Mouse (Mus musculus) B cell, adult 2 months (primary cell): ENCODE results near the gene Frmpd2.
A peak's percentile ranks its signal among the peaks of the same experiment; 100 is the strongest.
"Not testable (repeated sequence)": the region's sequence is repeated elsewhere in the genome, so short reads cannot be mapped to it uniquely, and the experiment has no call there.

Experiments
- DNase-seq, 2 experiments: peaks; one replicate each; pipeline ENCODE4 v3.0.0; 2022

The Frmpd2 gene

DNA sequence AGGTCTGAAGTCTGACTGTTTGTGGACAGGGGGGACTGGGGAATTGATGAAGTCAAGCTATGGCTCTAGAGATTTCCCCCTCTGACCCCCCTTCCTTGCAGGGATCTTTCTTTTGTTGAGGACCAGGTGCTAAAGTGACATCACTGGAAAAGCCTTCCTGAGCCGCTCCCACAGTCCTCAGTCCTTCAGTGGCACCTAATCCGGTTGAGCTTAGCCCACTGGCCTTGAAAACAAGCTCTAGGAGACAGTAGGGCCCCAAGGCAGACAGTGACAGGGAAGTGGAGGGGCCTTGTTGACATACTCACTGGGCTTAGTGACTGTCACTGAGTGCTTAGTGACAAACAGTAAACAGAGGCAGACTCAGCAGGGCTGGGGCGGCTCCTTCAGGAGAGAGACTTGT lies at the start of gene Frmpd2:
Gene Frmpd2 (plus strand): TSS at position 366 of the 400 bp plus-strand sequence.
- DNase-seq: no peak

DNA sequence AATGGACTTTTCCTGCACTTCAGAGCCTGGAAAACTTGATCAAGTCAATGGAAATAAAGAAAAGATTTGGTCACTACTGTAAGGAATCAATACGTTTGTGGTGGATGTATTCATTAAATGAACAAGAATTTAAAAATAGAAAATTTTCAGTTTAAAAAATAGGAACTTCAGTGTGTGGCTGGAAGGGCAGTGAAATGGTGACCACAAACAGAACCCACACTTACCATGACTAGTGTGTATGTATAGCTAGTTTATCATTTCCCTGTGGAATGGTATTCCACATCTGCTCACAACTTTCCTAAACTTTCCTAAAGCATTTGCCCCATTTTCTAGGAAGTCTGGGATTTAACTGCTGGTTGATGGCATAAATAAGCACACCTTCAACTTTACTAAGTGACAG lies 48.5 kb upstream of the Frmpd2 start:
- no peak for DNase-seq

DNA sequence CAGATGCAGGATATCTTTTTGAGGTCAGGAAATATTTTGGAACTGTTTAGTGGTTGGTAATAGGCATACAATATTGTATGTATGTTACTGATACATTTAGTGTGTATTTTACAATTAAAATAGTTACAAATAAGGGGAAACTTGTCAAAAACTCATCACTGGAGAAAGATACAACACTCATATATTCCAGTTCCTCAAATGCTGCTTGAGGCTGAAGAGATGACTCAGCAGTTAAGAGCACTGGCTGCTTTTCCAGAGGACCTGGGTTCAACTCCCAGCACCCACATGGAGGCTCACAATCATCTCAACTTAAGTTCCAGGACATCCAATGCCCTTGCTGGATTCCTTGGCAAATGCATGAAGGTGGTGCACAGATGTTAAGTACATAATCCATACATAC lies 47.4 kb upstream of the Frmpd2 start:
- no peak for DNase-seq

DNA sequence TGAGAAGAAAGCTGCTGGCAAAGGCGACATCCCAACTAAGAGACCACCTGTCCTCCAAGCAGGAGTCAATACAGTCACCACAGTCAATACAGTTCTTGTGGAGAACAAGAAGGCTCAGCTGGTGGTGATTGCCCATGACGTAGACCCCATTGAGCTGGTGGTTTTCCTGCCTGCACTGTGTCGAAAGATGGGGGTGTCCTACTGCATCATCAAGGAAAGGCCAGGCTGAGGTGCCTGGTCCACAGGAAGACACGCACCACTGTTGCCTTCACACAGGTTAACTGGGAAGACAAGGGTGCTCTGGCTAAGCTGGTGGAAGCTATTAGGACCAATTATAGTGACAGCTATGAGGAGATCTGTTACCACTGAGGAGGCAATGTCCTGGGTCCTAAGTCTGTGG lies 39.0 kb upstream of the Frmpd2 start:
- DNase-seq: not testable (repeated sequence)

DNA sequence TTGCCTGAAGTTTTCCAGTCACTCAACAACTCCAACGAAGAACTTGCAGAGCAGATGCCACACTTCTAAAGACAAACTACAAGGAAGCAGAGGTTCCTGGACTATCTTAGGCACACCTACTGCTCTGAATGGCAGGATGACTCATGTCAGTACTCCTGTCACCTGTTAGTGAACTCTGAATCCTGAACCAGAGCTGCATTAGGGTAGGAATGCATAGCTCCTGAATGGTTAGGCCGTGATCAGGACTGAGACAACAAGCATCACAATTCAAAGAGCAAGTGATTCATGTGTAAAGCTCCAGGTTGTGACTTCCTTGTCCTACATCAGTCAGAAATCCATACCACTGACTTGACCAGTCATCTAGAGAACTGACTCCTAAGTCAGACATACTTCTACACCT lies 27.7 kb upstream of the Frmpd2 start:
- no peak for DNase-seq

DNA sequence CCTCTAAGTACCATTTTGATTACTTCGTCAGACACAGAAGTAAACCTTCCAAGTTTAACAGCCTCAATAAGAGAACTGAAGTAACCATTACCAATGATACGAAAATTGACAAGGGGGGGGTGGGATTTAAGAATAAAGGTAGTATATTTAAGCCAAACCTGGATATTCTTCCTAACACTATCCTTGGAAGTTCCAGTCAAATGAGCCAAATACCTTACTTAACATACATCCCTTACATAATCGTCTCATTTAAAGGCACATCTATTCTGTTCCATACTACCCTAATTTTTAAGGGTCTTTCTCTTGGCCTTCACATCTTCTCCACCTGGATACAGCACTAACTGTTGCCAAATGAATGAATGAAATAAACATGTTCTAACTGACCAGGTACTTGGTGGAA lies 25.5 kb upstream of the Frmpd2 start:
- DNase-seq: no peak

DNA sequence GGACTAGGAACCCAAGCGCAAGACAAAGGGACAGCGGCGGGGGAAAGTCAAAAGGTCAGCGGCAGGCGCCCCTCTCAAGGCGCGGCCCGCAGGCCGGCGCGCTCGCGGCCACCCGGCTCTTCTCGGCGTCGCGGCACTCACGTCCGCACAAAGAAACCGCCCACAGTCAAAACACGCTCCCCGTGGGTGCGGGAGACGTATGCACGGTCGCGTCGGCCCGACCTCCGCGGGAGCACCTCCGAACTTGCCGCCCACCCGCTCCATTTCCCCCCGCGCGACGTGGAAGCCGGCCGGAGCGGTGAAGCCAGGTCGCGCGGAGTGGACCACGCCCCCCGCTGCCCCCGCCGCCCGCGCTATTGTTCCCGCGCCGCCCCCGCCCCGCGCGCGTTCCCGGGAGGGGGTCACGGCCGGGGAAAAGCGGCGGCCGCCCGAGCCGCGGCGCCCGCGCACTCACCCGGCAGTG lies 24.9 kb upstream of the Frmpd2 start:
- DNase-seq: no peak

DNA sequence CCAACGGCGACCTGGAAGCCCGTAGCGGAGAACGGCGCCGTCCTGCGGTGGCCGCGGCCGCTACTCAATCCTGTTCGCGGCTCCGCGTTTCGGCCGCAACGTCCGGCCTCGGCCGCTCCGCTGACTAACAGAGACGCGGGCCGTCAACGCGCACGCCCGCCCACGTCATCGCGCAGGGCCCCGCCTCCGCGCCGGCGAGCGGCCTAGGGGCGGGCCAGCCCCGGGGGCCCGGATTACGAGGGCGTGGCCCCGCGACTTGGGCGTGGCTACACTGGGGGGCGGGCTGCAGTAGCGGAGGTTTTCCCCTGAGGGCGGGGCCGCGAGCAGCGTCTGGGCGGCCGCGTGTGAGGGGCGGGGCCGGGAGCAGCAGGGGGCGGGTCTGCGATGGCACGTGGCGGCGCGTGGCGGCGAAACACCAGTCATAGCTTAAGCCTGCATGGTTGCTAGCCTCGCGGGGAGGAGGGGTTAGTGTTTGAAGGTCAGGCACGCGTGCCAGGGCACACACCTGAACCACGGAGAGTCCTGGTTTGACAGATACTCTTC lies 24.4 kb upstream of the Frmpd2 start, which contains the start of gene Mapk8:
Gene Mapk8 (minus strand): TSS at position 132 of the 543 bp plus-strand sequence.
- peak; percentile 100 for DNase-seq

DNA sequence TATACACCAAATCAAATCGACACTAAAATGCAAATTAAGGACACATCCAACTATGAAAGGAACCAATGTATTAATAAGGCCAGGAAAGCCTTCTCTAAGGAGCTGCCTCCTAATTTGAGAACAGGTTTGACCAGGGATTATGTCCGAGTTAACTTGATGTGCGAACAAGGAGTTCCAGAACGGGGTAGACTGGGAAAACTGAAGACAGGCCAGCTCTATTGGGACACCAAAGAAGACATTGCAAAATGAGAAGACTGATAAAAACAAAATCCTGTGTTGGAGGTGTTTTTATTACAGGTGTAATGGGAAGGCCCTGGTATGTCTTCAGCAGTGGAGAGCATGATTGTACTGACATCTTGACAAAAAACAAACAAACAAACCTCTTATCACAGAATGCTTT lies 23.2 kb upstream of the Frmpd2 start:
- DNase-seq: no peak

DNA sequence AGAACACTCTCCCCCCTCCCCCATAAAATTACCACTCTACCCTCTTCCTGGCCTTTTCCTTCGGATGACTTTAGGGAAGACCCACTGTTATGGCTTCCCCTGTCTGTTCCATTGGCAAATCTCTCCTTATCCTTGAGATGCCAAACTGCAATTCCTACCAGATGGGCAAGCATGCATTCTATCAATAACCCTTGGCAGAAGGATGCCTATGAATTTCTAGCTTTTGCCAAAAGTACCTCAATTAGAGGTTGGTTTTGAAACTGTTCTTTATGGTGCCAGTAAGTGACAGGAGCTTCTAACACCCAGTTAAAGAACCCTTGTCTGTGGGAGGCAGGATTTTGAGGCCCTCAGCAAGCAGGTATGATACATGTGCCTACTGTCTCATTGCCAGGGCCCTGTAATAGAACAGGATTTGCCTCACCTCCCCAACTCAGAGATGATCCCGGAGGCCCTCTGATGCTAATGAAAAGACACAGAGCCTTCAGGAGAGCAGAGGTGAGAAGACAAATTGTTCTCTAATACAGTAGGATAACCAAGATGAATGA lies 22.1 kb upstream of the Frmpd2 start:
- no peak for DNase-seq

DNA sequence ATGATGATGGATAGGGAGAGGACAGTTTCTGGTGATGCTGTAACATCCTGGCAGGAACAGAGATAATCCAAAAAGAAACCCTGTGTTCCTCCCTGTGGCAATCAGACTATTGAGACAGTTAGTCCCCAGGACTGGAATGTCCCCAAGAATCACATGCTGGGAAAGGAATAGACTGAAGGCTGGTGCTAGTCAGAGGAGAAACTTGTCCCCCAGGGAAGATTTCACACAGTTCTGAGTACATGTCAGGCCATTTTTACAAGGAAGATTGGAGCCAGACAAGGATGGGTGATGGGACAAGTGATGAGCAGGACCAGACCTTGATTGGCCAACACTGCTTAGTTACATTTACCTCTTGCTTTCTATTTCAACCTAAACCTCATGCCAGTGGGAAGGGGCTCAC lies 21.2 kb upstream of the Frmpd2 start:
- DNase-seq: no peak

DNA sequence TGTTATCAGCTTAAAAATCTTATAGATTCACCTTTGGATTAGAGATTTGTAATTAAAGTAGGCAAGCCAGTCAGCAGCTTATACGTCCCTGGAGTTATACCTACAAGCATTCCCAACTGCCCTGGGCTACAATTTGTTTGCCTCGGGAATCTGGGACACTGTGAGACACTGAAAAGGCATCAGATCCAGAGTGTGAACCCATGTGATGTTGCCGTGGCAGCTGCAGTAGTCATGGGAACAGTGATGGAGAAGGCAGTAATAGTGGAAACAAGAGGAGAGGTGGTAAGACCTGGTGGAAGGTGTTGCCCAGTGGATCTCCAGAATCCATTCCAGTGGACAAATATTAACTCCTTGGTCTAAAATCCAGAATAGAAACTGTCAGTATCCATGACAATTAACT lies 7.8 kb upstream of the Frmpd2 start:
- no peak for DNase-seq

DNA sequence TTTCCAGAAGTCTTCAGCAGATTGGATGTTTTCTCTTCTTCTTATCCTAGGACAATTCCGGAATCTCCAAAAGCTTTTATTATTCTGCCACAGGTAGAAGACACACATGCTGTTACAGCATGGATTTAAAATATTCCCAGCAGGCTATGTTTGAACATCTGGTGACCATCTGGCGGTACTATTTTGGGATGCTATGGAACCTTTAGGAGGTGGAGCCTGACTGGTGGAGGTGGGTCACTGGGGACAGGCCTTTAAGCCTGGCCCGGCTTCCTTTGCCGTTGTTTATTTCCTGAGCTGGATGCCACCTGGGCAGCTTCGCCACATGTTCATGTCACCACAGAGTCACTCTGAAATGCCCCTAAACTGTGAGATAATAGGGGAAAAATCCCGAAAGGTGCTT lies 3.7 kb upstream of the Frmpd2 start:
- no peak for DNase-seq

DNA sequence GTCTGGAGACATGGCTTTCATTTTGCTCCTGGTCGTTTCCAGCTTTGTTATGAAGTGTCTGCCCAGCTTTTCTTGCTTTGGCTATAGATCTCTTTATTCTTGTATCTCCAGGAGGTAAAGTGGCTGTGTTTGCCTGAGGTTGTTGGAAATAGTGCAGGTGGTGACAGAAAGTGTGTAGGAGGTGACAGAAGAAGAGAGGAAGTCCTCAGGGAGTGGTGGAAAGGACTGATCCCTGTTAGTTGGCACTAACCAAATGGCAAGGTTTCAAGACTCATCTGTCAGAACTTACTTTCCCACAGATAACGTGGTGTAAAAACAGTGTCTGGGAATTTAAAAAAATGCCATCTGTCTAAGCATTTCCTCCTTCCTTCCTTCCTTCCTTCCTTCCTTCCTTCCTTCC lies 3.0 kb downstream of the Frmpd2 start:
- no peak for DNase-seq

DNA sequence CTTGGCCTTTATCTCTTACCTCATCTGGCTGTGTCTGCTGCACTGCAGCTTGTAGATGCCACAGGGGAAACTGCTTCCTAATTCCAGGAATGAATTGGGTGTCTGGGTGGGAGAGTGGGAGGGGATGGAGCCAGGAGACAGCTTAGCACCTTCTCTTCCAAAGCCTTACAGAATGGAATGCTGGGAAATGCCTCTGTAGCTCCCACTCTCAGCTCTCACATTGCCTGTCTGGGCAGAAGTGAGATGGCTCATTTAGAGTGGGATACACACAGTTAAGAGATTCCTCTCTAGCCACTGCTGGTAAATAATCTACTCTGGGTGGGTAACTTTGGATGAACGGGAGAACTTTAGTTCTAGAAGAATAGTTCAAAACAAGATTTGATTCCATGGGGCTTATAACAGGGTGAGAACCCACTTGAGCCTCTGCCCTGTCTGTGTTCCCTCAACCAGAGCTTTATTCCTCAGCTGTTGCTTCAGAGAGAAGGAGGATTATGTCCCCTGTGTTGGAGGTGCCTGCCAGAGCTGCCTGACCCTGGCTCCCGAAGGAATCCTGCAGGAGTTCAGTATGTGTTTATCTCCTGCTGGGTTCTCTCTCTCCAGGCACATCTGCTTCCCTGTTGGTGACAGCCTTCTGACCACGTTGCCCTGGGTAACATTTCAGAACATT lies 4.7 kb downstream of the Frmpd2 start:
- DNase-seq: no peak

DNA sequence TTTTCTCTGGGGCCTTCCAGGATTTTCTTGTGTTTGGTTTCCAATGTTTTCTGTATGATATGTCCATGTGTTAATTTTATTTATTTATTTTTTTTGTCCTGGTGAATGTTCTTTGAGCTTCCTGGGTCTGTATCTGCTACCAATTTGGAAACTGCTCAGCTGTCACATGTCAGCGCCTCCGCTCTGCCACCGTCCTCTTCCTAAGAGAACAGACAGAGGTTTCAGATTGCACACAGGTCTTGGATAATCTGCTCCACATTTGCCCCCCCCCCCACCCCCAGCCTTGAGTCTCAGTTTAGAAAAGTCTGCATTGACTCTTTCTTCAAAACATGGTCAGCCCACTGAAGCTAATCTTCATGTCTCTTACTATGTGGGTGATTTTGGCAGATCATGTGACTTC lies 10.5 kb downstream of the Frmpd2 start:
- DNase-seq: no peak

DNA sequence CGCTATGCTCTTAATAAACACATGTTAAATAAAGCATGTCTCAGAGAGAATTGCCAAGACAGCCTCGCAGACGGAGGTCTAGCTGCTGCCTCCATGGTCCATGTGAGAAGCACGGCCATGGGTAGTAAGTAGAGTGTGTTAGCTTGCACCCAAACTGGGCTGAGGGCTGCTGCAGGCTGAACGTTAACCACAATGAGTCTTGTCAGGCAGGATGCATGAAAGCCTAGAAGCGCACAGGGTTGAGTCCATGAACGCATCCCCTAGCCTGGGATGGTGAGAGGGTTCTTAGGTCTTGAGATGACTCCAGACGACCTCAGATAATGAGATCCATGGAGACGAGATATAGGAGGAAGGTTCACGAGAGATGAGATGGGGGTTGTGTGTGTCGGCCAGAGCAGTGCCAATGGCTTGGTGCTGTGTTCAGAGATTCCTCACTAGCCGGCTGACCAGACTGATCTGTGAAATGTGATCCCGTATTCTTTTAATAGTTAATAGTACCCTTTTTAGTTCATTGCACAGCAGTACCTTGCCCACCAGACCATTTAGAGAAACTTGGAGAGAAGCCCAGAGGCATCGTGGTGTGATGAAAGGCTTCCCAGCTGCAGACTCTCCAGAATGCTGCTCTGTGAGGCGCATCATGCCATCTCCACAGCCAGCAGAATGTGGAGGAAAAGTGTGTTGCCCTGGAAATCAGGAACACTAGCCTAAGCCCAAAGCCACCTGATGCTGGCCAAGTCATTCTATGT lies 16.5 kb downstream of the Frmpd2 start:
- no peak for DNase-seq

DNA sequence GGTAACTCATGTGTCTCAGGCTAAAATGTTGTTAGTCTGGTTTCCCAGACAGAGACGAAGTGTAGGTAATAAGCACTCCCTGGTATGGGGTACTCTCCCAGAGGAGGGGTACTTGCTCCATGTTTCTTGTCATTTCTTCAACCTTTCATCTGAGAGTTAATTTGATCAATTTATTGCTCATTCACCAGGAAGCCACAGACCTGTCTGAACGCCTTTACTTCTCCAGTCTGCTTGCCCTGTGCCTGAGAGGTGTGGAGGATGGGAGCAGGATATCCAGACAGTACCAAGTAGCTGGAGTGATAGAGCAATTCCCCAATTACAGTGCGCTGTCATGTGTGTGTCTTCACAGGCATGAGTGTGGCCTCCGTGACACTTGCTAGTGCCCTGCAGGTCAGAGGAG lies 23.7 kb downstream of the Frmpd2 start:
- DNase-seq: no peak

DNA sequence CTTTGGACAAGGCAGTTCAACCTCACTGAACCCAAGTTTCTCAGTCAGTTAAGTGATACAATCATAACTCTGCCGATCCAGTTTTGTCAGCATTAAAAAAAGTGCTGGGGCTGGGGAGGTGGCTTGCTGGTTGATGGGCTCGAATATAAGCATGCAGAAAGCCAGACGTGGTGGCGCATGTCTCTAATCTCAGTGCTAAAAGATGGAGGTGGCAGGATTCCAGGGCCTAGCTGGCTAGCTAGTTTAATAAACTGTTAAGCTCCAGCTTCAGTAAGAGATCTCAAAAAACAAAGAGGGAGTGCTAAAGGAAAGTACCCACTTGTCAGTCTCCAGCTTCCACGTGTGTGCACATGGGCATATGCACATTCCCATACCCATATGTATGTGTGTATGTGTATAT lies 25.9 kb downstream of the Frmpd2 start:
- DNase-seq: no peak

DNA sequence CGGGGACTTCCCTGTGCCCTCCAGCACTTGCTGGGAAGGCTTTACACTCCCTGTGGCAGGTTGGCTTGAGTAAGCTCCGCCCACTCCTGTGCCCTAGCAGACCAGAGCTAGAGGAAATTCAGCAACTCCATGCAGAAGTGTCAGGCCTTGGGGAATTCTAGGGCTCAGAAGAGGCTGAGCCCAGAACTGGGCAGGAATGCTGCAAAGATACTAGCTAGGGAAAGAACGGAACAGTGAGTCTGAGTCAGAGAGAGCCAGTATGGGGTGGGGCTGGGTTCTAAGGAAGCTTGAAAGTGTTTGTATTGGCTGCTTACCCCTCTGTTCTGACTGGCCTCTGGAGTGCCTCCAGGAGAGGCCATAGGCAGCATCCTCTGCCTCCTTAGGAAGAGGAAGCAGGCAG lies 27.4 kb downstream of the Frmpd2 start:
- DNase-seq: no peak

DNA sequence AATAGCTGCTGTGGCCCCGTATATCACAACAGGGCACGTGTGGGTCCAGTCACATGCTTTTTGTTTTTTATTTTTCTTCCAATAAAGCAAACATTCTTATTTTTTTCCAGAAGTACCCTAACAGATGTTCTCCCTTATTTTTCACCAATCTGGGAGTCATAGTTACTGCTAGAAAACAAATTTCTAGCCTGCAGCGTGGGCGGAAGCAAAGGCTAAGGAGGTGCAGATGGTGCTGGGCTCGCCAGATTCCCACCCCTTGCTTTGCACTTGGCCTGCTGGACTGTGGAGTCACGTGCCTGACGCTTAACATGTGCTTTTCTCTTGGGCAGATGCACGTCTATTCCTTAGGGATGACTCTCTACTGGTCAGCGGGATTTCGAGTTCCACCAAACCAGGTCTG lies 29.1 kb downstream of the Frmpd2 start:
- no peak for DNase-seq

DNA sequence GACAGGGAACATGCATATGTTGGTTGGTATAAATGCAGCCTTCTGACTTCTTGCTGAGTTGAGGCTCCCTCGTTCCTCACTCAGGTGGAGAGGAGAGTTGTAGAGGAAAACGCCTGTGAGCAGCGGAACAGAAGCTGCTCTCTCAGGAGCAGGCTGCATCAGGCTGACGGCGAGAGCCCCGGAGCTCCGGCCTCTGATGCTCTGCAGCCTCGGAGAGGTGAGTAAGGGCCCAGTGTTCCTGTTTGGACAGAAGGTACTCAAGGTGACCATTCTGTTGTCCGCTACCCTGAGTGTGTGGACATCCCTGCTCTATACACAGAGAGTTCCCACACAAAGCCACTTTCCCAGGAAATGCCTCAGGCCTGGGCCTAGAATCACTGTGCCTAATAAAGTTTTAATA lies 31.8 kb downstream of the Frmpd2 start:
- no peak for DNase-seq

DNA sequence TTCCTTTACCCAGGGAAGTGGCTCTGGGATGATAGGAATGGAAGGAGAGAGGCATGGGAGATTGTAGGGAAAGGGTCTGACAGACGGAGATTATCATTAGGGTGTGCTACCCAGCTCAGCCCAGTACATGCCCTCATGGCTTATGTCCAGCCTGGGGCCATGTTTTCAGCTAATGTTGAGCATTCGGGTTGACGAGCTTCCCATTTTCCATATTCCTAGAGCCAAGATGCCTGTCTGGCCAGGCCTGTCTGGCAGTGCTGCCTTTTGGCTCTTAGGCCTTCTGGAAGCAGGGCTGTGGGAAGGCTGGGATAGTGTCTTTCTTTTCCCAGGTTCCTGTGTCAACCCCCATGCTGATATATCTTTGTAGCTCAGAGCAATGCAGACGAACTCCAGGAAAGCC lies 35.2 kb downstream of the Frmpd2 start:
- DNase-seq: no peak

DNA sequence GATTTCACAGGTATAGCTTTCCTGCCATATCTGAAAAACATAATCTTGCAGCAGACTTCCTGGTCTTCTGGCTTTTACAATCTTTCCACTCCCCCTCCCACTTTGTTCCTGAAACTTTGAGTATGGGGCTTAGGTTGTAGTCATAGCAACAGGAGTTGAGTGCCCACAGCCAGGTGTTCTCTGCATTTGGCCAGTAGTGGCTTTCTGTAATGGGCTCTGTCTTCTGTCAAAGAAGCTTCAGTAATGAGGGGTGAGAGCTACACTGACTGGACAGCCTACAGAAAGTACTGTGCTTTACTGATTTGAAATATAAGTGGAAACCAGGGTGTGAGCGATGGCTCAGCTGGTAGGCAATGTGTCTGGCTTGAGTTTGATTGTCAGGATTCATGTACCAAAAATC lies 37.2 kb downstream of the Frmpd2 start:
- DNase-seq: no peak
